ENCODE assay signal across 15 mouse cellular contexts in the genomic region with DNA sequence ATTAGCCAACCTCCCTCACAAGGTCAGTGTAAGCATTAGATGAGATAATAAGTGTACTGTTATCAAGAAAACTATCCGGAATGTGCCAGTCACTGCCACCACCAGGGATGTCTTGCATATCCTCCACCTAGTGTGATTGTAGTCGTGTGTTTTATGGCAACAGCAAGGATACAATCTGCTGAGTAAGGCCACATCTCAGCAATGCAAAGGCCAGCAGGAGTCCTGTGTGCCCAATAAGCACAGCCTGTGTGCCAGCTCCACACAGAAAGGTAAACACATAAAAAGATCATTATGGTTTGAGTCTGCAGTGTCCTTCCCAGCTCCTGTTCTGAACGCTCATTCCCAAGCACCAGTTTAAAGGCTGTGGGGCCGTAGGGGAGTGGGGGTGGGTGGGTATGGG.
"Had no signal": no experiment of that assay in that cellular context is flagged by ENCODE, and none has a peak within 500 bp of the region (broad histone marks: within the 10 kb centered on the region; RNA-seq: fewer than 3 reads in every experiment).

No protein-coding gene starts in this region.

- DNase-seq: gastrocnemius, postnatal 14 days; gastrocnemius, postnatal 36 days; heart, adult 18-20 months; heart, postnatal 10 days; kidney, adult 11 months; kidney, adult 2 months; kidney, adult 9 months; kidney, postnatal 14 days; kidney, postnatal 36 days; layer of hippocampus, adult 9-11 months; layer of hippocampus, postnatal 36 days; left cerebral cortex, postnatal 4 days had no signal

- ATAC-seq: hindbrain, postnatal 0 days; intestine, embryonic 16.5 days; liver, embryonic 12.5 days had no signal
